Mouse (Mus musculus) B cell, adult 62 days (primary cell): ENCODE measurements around the gene Matn3. TPM values are rescaled to one million over a fixed set of nuclear protein-coding genes. Genes with fewer than 3 reads are reported as not detected.

Experiments used
- total RNA-seq: library from RNA; stranded (reverse); gene quantifications from 4 replicates; pipeline ENCODE4 v1.2.4, GENCODE M21; 2023

The Matn3 gene
- total RNA-seq = not detected in 4 replicates

DNA sequence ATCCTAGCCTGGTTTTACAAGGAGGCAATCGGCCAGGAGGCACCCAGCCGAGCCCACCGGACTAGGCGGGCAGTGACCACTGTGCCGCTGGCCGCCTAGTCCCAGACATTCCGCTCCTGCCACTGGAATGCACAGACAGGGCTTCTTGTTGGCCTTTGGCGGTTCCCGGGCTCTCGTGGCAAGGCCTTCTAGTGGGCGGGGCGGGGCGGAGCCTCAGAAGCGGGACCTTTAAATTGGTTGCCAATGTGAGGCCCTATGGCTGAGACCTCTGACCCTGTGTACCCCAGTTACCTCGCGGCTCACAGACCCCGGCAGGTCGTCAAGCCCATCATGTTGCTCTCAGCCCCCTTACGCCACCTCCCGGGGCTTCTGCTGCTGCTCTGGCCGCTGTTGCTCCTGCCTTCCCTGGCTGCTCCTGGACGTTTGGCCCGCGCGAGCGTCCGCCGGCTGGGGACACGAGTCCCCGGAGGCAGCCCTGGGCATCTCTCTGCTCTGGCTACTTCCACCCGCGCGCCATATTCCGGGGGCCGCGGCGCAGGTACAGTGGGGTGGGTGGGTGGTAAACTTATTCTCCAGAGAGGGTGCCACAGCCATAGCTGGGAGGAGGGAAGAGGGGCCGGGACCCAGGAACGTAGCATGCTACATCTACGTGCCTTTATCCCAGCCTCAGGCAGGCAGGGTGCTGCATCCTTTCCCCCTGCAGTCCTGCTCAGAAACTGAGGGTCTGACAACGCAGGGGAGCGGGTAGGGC lies at the start of gene Matn3:
TSS of gene Matn3 (plus strand) at position 216 of the 751 bp plus-strand sequence.

DNA sequence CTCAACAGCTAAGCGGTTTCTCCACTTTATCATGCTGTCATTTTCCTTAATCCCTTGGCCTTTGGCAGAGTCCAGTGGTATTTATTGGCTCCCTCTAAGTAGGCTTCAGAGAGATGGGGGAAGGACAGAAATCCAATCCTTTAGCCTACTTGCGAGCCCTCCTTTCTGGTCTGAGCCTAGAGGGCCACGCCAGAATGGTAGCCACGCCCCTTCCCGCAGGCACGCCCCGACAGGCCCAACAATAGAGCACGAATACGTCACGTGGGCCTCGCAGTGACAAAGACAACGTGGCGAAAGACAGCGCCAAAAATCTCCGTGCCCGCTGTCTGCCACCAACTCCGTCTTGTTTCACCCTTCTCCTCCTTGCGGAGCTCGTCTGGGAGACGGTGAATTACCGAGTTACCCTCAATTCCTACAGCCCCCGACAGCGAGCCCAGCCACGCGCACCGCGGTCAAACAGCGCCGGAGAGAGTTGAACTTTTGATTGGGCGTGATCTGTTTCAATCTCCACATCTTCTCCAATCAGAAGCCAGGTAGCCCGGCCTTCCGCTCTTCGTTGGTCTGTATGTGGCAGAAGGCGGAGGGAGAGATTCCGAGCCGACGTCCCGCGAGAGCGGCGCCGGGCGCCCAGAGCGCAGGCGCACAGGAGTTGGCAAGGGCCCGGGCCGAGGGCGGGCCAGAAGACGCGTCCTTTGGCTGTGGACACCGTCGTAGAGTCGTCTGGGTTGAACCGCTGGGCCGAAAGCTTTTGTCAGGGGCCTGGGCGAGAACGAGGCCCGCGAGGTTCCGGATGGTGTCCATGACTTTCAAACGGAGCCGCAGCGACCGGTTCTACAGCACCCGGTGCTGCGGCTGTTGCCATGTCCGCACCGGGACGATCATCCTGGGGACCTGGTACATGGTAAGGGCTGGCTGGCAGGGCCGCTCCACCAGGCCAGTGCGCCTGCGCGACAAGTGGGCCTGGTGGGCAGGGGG lies 26.0 kb upstream of the Matn3 start, which contains the start of gene Laptm4a:
TSS of gene Laptm4a (plus strand) at position 271 of the 975 bp plus-strand sequence.

DNA sequence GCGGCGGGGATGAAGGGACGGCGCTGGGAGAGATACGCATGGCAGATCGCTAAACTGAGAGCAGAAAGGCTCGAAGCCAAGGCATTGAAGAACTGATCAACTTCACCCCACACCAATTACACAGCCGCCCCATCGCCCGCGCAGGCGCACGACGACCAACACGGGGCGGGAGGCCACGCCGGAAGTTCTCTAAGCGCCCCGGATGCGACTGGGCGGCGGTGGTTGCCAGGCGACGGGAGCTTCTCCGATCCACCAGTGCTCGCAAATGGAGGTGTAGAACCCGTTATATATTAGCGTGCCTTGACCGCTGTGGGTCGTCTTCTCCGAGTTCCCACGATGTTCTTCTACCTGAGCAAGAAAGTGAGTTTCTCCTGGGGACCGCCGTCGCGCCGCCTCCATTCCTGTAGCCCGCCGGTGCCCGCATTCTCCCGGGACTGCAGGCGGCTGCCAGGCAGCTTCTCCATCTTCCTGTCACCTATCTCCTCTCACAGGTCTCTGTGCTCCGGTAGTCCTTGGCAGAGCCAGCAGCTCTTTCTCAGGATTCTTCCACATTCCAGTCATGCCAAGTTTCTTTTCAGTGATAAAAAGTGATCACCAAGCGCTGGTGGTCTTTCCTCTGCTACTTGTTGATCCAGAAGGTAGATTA lies 26.2 kb downstream of the Matn3 start, which contains the start of gene Wdr35:
TSS of gene Wdr35 (plus strand) at position 73 of the 646 bp plus-strand sequence.

Other genes starting within 250 kb of the Matn3 start
- gene Sdc1, start 176.6 kb upstream of the Matn3 start, total RNA-seq = 11.4 to 13.7 TPM (median 13.3 TPM) in 4 replicates
- 94.7 to 103 TPM (median 99.8 TPM) in 4 replicates for gene Laptm4a, start 26.3 kb upstream of the Matn3 start, total RNA-seq
- 1.1 to 3.5 TPM (median 3.3 TPM) in 4 replicates for gene Wdr35, start 26.0 kb downstream of the Matn3 start, total RNA-seq
- 14.7 to 17.5 TPM (median 15.9 TPM) in 4 replicates for gene Ttc32, start 82.1 kb downstream of the Matn3 start, total RNA-seq